Mouse (Mus musculus) gastrocnemius, postnatal 10 days (tissue): ENCODE results near the gene Notch2. TPM values are rescaled to one million over a fixed set of nuclear protein-coding genes. Genes with fewer than 3 reads are reported as not detected.

Experiments used
- DNase-seq: peaks from one replicate; pipeline ENCODE4 v3.0.0; 2021; ENCODE audit warnings: mixed read lengths
- total RNA-seq, 2 experiments: library from RNA; stranded (reverse); gene quantifications; 2 replicates each; pipeline ENCODE4 v1.2.3; 2021

Gene Notch2
- total RNA-seq, 2 experiments from 2014 or later = 32.0 to 42.1 TPM

GRCm38 (mm10) chr3:98052507-98053430 lies 39.4 kb downstream of the Notch2 start:
- DNase-seq = no peak

- DNase-seq = no peak
These were observed 40.5 kb downstream of the Notch2 start for GRCm38 (mm10) chr3:98053817-98054216.

GRCm38 (mm10) chr3:98054334-98055007 lies 41.1 kb downstream of the Notch2 start:
- DNase-seq = no peak

GRCm38 (mm10) chr3:98055008-98055345 lies 41.6 kb downstream of the Notch2 start:
- DNase-seq = no peak

- no peak for DNase-seq
These were observed 42.7 kb downstream of the Notch2 start for GRCm38 (mm10) chr3:98055808-98056728.

- DNase-seq = no peak
These were observed 43.6 kb downstream of the Notch2 start for GRCm38 (mm10) chr3:98056956-98057365.

DNA sequence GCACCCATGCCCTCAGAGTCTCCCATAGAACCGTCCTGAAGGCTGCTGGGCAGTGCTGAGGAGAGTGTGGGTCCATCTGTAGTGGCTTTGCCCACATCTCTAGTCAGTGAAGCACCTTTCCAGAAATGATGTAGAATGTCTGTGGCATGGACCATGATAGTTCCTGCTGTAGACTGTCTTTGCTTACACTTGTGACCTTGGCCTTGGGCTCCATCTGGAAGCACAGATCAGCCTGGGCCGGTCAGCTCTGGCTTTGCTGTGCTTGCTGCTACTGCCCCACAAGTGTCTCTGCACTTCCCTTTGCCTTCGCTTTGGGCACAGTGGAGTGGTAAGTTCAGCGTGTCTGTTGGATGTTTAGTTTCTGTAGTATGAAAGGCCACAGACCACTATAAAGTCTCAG lies 45.7 kb downstream of the Notch2 start:
- no peak for DNase-seq

GRCm38 (mm10) chr3:98060981-98061660 lies 47.8 kb downstream of the Notch2 start:
- DNase-seq = no peak

DNA sequence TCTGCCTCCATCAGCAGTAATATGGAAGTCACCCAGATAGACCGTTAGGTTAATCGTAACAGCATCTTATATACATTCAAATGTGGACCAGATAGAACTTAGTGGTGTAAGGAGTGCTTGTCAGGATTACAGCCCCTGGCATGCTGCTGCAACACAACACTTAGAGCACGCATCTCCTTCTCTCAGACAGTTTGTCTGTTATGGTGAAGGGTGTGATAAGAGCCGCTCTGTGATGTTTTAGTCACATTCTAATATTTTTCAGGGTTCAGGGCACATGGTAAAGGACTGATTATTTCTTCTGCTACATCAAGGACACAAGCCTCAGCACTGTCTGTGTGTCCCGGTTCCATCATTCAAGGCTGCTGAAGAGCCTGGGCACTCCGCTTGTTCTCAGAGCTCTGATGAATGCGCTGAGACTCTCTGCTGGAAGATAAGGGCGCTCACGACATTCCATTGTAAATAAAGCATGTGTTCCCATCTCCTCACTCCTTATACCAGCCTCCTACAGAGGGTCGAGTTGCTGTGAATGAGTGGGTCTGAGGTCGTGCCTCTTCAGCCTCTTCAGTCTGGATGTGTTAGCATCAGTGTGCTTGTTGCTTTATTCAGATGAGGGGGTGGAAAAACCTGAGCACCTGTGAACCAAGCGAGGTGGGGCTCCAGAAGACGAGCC lies 48.5 kb downstream of the Notch2 start:
- no peak for DNase-seq

DNA sequence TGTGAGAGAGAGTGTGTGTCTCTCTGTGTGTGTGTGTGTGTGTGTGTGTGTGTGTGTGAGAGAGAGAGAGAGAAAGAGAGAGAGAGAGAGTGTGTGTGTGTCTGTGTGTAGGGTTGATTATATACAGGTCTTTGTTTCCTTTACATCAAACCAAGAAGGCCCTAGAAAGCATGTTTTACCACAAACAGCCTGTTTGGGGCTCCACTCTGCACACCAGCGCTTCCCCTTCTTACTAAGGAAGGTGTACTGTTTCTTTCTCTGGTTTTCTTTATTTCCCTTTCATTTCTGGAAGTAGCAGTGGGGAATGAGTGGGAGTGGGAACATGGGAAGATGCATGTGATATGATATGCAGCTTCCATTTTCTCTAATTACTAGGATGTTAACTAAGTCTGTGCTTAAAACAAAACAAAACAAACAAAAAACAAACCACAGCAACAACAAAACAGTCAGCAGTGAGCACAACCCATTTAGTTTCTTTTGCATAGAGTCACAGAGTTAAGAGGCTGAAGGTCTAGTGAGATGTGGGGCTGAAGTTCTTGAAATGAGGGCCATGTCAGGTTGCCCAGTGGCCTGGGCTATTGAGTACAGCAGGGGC lies 49.4 kb downstream of the Notch2 start:
- DNase-seq = no peak

DNA sequence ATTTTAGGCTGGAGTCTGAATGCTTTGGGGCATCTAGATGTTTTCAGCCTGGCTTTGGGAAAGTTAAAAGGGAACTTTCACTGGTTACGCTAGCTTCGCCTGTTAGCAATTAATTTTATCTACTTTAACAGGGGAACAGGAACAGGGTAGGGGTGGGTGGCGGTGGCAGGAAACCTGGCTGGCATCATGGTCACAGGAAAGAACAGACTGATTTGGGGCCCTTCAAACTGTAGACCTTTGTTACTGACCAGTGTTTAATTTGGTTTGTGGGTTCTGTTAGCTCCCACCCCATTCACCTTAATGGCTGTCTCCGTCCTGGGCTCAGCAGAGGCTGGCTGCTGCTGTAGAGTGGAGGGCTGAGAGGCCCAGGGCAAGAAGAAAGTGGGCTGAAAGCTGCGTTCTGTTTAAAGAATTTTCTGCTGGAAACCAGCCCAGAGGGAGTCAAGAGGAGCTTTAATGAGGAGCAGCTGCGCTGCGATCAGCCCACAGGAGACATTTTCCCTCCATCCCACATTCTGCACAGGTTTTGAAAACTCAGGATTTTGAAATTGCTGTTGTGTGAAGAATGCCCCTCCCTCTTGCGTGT lies 50.0 kb downstream of the Notch2 start:
- peak; percentile 46 for DNase-seq

DNA sequence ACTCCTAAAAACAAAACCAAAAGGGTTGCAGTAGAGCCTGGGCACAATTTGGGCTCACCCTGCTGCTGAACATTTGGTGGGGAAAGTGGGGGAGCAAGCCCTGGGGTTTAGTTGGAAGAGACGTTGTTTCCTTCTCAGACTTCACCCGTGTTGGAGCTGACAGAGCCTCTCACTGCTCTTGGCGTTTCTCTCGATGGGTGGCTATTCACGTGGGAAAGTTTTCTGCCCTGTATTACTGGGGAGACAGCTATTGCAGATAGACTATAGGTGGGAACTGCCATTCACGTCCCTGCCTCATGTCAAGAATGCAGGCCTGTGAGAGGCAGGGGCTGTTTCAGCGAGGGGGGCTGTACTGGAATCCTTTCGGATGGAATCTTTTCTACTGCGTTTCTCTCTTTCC lies 50.5 kb downstream of the Notch2 start:
- no peak for DNase-seq

- no peak for DNase-seq
These were observed 51.7 kb downstream of the Notch2 start for GRCm38 (mm10) chr3:98065004-98065403.

DNA sequence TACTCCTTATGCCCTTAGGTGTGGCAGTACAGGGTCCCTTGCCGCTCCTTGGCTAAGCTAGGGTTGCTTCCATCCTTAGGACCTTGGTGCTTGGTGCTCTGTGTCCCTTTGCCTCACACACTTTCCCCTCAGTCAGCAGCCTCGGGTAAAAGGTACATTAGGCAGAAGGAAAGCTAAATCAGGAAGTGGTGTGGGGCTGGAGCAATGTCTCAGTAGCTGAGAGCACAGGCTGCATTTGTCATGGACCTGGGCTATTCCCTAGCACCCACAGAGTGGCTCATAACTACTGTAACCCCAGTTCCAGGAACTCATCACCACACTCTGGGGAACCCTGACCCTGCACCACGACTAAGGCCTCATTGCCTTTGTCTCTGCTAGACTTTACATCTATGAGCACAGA lies 53.1 kb downstream of the Notch2 start:
- DNase-seq = no peak

DNA sequence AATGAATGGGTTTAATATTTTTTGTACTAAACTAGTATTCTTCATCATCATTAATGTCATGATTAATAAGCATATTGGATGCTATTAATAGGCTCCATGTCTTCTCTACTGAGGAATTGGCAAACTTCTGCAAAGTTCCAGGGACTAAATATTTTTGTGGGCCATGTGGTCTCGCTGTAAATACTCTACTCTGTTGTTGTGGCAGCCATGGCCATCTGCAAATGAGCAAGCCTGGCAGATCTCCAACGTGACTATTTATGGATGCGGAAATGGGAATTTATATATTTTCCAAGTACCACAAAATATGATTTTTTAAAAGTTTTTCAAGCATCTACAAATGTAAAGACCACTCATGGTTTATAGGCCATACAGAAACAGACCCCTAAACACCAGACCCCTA lies 54.1 kb downstream of the Notch2 start:
- no peak for DNase-seq

GRCm38 (mm10) chr3:98067852-98068491 lies 54.6 kb downstream of the Notch2 start:
- DNase-seq = no peak

GRCm38 (mm10) chr3:98069161-98069560 lies 55.8 kb downstream of the Notch2 start:
- DNase-seq = no peak

GRCm38 (mm10) chr3:98069856-98070255 lies 56.5 kb downstream of the Notch2 start:
- DNase-seq = no peak

- no peak for DNase-seq
These were observed 59.2 kb downstream of the Notch2 start for GRCm38 (mm10) chr3:98072570-98072969.

- no peak for DNase-seq
These were observed 60.2 kb downstream of the Notch2 start for GRCm38 (mm10) chr3:98073545-98073944.
